Mouse (Mus musculus): ENCODE measurements around the gene Olfr33. TPM values are rescaled to one million over a fixed set of nuclear protein-coding genes. Genes with fewer than 3 reads are reported as not detected.

The Olfr33 gene
- total RNA-seq (2023) = not detected

GRCm38 (mm10) chr7:102718970-102719369 lies at the start of gene Olfr33:
Gene Olfr33, minus strand, starts transcription at chr7:102719070.

GRCm38 (mm10) chr7:102759266-102759665 lies 40.4 kb upstream of the Olfr33 start, which contains the start of the genes Olfr560 and Olfr78:
Gene Olfr560, minus strand, starts transcription at chr7:102759366.
Gene Olfr78, minus strand, starts transcription at chr7:102759471.

GRCm38 (mm10) chr7:102727391-102727790 lies 8.5 kb upstream of the Olfr33 start, which contains the start of gene Olfr559:
Gene Olfr559, minus strand, starts transcription at chr7:102727491.

GRCm38 (mm10) chr7:102701915-102702314 lies 17.0 kb downstream of the Olfr33 start, which contains the start of gene Olfr558:
Gene Olfr558, plus strand, starts transcription at chr7:102702215.

GRCm38 (mm10) chr7:102695358-102696125 lies 23.3 kb downstream of the Olfr33 start, which contains the start of gene Olfr557:
Gene Olfr557, plus strand, starts transcription at chr7:102695910.

GRCm38 (mm10) chr7:102686944-102687501 lies 31.8 kb downstream of the Olfr33 start, which contains the start of gene Trim68:
Gene Trim68, minus strand, starts transcription at chr7:102687327.

GRCm38 (mm10) chr7:102664599-102664998 lies 54.3 kb downstream of the Olfr33 start, which contains the start of gene Olfr556:
Gene Olfr556, plus strand, starts transcription at chr7:102664899.

Other genes starting within 250 kb of the Olfr33 start
- not detected for gene Olfr543, start 237.4 kb downstream of the Olfr33 start, total RNA-seq (2023)
- gene Olfr544, start 230.8 kb downstream of the Olfr33 start, total RNA-seq (2023) = not detected
- not detected for gene Olfr545, start 219.5 kb downstream of the Olfr33 start, total RNA-seq (2023)
- not detected for gene Olfr547, start 184.3 kb downstream of the Olfr33 start, total RNA-seq (2023)
- not detected for gene Olfr548-ps1, start 178.2 kb downstream of the Olfr33 start, total RNA-seq (2023)
- not detected for gene Olfr549, start 169.2 kb downstream of the Olfr33 start, total RNA-seq (2023)
- gene Trim21, start 153.6 kb downstream of the Olfr33 start, total RNA-seq (2023) = 10 to 100 TPM; 31.0 to 47.2 TPM
- not detected for gene Olfr550, start 147.6 kb downstream of the Olfr33 start, total RNA-seq (2023)
- not detected for gene Olfr551, start 127.2 kb downstream of the Olfr33 start, total RNA-seq (2023)
- under 1 TPM in 1 of 2 experiments, not detected in 1; 0.18 TPM for gene Olfr552, start 121.3 kb downstream of the Olfr33 start, total RNA-seq (2023)
- not detected for gene Olfr553, start 100.9 kb downstream of the Olfr33 start, total RNA-seq (2023)
- not detected for gene Olfr554, start 80.6 kb downstream of the Olfr33 start, total RNA-seq (2023)
- gene Olfr555, start 60.2 kb downstream of the Olfr33 start, total RNA-seq (2023) = not detected
- gene Olfr556, start 54.2 kb downstream of the Olfr33 start, total RNA-seq (2023) = not detected
- 10 to 100 TPM; 21.8 to 29.3 TPM for gene Trim68, start 31.7 kb downstream of the Olfr33 start, total RNA-seq (2023)
- not detected for gene Olfr557, start 23.2 kb downstream of the Olfr33 start, total RNA-seq (2023)
- gene Olfr558, start 16.9 kb downstream of the Olfr33 start, total RNA-seq (2023) = not detected
- not detected for gene Olfr559, start 8.4 kb upstream of the Olfr33 start, total RNA-seq (2023)
- not detected for gene Olfr560, start 40.3 kb upstream of the Olfr33 start, total RNA-seq (2023)
- not detected for gene Olfr78, start 40.4 kb upstream of the Olfr33 start, total RNA-seq (2023)
- not detected for gene Olfr561, start 52.2 kb upstream of the Olfr33 start, total RNA-seq (2023)
- not detected for gene Olfr564, start 84.4 kb upstream of the Olfr33 start, total RNA-seq (2023)
- gene Olfr566, start 139.7 kb upstream of the Olfr33 start, total RNA-seq (2023) = not detected
- not detected for gene Olfr568, start 158.1 kb upstream of the Olfr33 start, total RNA-seq (2023)
- gene Olfr569, start 171.8 kb upstream of the Olfr33 start, total RNA-seq (2023) = not detected
- gene Olfr570, start 175.5 kb upstream of the Olfr33 start, total RNA-seq (2023) = not detected
- gene Olfr571, start 198.5 kb upstream of the Olfr33 start, total RNA-seq (2023) = not detected
- not detected for gene Olfr572, start 205.3 kb upstream of the Olfr33 start, total RNA-seq (2023)
- gene Olfr573-ps1, start 223.5 kb upstream of the Olfr33 start, total RNA-seq (2023) = not detected
- gene Olfr574, start 229.4 kb upstream of the Olfr33 start, total RNA-seq (2023) = not detected
- not detected for gene Olfr575, start 239.7 kb upstream of the Olfr33 start, total RNA-seq (2023)
- not detected for gene Olfr576, start 243.6 kb upstream of the Olfr33 start, total RNA-seq (2023)

Measured in B cell, adult 67 days (primary cell).